Mouse (Mus musculus): ENCODE measurements around the gene Kremen2. TPM values are rescaled to one million over a fixed set of nuclear protein-coding genes. Genes with fewer than 3 reads are reported as not detected.

Kremen2 gene
- polyA plus RNA-seq, 1 experiment: 0.88 TPM

GRCm38 (mm10) chr17:23742941-23743340 is 2.7 kb downstream of the Kremen2 start:
- no peak for TF ChIP-seq POLR2AphosphoS2 (IDR thresholded peaks at IDR 0.05; ENCODE audit: insufficient read length, low read depth)
- no peak overlapping the region for H3ac ChIP-seq (ENCODE audit: control insufficient read depth, insufficient read length)
- H3K79me2 ChIP-seq (ENCODE audit: control insufficient read depth, insufficient read depth): no peaks in the 10 kb centered on the region
- H3K4me3 ChIP-seq: no peak overlapping the region
- no peak overlapping the region for H3K4me2 ChIP-seq (ENCODE audit: low read depth)
- H3K36me3 ChIP-seq (ENCODE audit: control insufficient read depth, insufficient read depth): no peaks in the 10 kb centered on the region
- H3K27me3 ChIP-seq (ENCODE audit: control insufficient read depth, insufficient read depth, insufficient read length): peaks cover 38% of the 10 kb centered on the region

GRCm38 (mm10) chr17:23742210-23742793 is 3.3 kb downstream of the Kremen2 start:
- H3K4me3 ChIP-seq: no peak overlapping the region
- no peak overlapping the region for H3K4me2 ChIP-seq (ENCODE audit: low read depth)
- H3ac ChIP-seq (ENCODE audit: control insufficient read depth, insufficient read length): no peak overlapping the region

GRCm38 (mm10) chr17:23741359-23742209 is 4.0 kb downstream of the Kremen2 start:
- peaks cover 38% of the 10 kb centered on the region for H3K27me3 ChIP-seq (ENCODE audit: control insufficient read depth, insufficient read depth, insufficient read length)
- H3K79me2 ChIP-seq (ENCODE audit: control insufficient read depth, insufficient read depth): no peaks in the 10 kb centered on the region
- TF ChIP-seq CEBPB (IDR thresholded peaks at IDR 0.05; ENCODE audit: insufficient read depth, poor library complexity, severe bottlenecking) (no peak), TCF12 (IDR thresholded peaks at IDR 0.05; ENCODE audit: insufficient read depth, poor library complexity, severe bottlenecking) (no peak), REST (IDR thresholded peaks at IDR 0.05; ENCODE audit: insufficient read depth, insufficient read length) (no peak), POLR2AphosphoS2 (IDR thresholded peaks at IDR 0.05; ENCODE audit: insufficient read length, low read depth) (no peak), TCF3 (IDR thresholded peaks at IDR 0.05; ENCODE audit: insufficient read length, low read depth) (no peak), MYOG (IDR thresholded peaks at IDR 0.05; ENCODE audit: control insufficient read depth in 1 of 3, insufficient read depth in 1 of 3, insufficient read length in 2 of 3, low read depth in 2 of 3) (no peak), SRF (IDR thresholded peaks at IDR 0.05; ENCODE audit: control insufficient read depth, insufficient read length, low read depth) (no peak), POLR2A (IDR thresholded peaks at IDR 0.05; ENCODE audit: insufficient read length, low read depth) (no peak), MAX (IDR thresholded peaks at IDR 0.05; ENCODE audit: low read depth) (no peak), USF1 (IDR thresholded peaks at IDR 0.05; ENCODE audit: low read depth) (no peak), MYOD1 (IDR thresholded peaks at IDR 0.05; ENCODE audit: control insufficient read depth in 1 of 3, insufficient read length in 2 of 3, low read depth in 2 of 3) (no peak), E2F4 (IDR thresholded peaks at IDR 0.05; ENCODE audit: insufficient read depth) (no peak)
- no peaks in the 10 kb centered on the region for H3K36me3 ChIP-seq (ENCODE audit: control insufficient read depth, insufficient read depth)
- H3K4me2 ChIP-seq (ENCODE audit: low read depth): no peak overlapping the region
- no peak overlapping the region for H3ac ChIP-seq (ENCODE audit: control insufficient read depth, insufficient read length)
- H3K4me3 ChIP-seq: no peak overlapping the region

More at GRCm38 (mm10) chr17:23742210-23742793, 3.3 kb downstream of the Kremen2 start:
- Histone ChIP-seq H3K27me3 (ENCODE audit: control insufficient read depth, insufficient read depth, insufficient read length) (peaks cover 38% of the 10 kb centered on the region), H3K36me3 (ENCODE audit: control insufficient read depth, insufficient read depth) (no peaks in the 10 kb centered on the region), H3K79me2 (ENCODE audit: control insufficient read depth, insufficient read depth) (no peaks in the 10 kb centered on the region)
- TF ChIP-seq MAX (IDR thresholded peaks at IDR 0.05; ENCODE audit: low read depth) (no peak), SRF (IDR thresholded peaks at IDR 0.05; ENCODE audit: control insufficient read depth, insufficient read length, low read depth) (no peak), USF1 (IDR thresholded peaks at IDR 0.05; ENCODE audit: low read depth) (no peak), E2F4 (IDR thresholded peaks at IDR 0.05; ENCODE audit: insufficient read depth) (no peak), TCF3 (IDR thresholded peaks at IDR 0.05; ENCODE audit: insufficient read length, low read depth) (no peak), TCF12 (IDR thresholded peaks at IDR 0.05; ENCODE audit: insufficient read depth, poor library complexity, severe bottlenecking) (no peak)

GRCm38 (mm10) chr17:23740598-23741021 is 5.0 kb downstream of the Kremen2 start, which contains the start of gene Paqr4:
TSS of gene Paqr4 (minus strand) at chr17:23740867.
- H3K79me2 ChIP-seq (ENCODE audit: control insufficient read depth, insufficient read depth): no peaks in the 10 kb centered on the region
- no peak for TF ChIP-seq E2F4 (IDR thresholded peaks at IDR 0.05; ENCODE audit: insufficient read depth)
- peak; percentile 44 for TF ChIP-seq REST (IDR thresholded peaks at IDR 0.05; ENCODE audit: insufficient read depth, insufficient read length)
- H3K36me3 ChIP-seq (ENCODE audit: control insufficient read depth, insufficient read depth): no peaks in the 10 kb centered on the region
- H3K27me3 ChIP-seq (ENCODE audit: control insufficient read depth, insufficient read depth, insufficient read length): peaks cover 35% of the 10 kb centered on the region
- peak within 1 kb of the TSS; percentile 37 for H3ac ChIP-seq (ENCODE audit: control insufficient read depth, insufficient read length)
- H3K4me2 ChIP-seq (ENCODE audit: low read depth): peak within 1 kb of the TSS; percentile 94
- H3K4me3 ChIP-seq: peak within 1 kb of the TSS; percentile 35

GRCm38 (mm10) chr17:23740136-23740584 is 5.5 kb downstream of the Kremen2 start:
- Histone ChIP-seq H3K4me2 (ENCODE audit: low read depth) (peak overlapping the region; percentile 94), H3K36me3 (ENCODE audit: control insufficient read depth, insufficient read depth) (no peaks in the 10 kb centered on the region), H3K79me2 (ENCODE audit: control insufficient read depth, insufficient read depth) (no peaks in the 10 kb centered on the region), H3K27me3 (ENCODE audit: control insufficient read depth, insufficient read depth, insufficient read length) (peaks cover 30% of the 10 kb centered on the region), H3K4me3 (peak overlapping the region; percentile 35), H3ac (ENCODE audit: control insufficient read depth, insufficient read length) (peak overlapping the region; percentile 37)
- TF ChIP-seq SRF (IDR thresholded peaks at IDR 0.05; ENCODE audit: control insufficient read depth, insufficient read length, low read depth) (peak; percentile 28), POLR2AphosphoS2 (IDR thresholded peaks at IDR 0.05; ENCODE audit: insufficient read length, low read depth) (peak; percentile 58), E2F4 (IDR thresholded peaks at IDR 0.05; ENCODE audit: insufficient read depth) (peak; percentile 72), CEBPB (IDR thresholded peaks at IDR 0.05; ENCODE audit: insufficient read depth, poor library complexity, severe bottlenecking) (no peak), REST (IDR thresholded peaks at IDR 0.05; ENCODE audit: insufficient read depth, insufficient read length) (no peak), POLR2A (IDR thresholded peaks at IDR 0.05; ENCODE audit: insufficient read length, low read depth) (peak; percentile 84), MYOD1 (IDR thresholded peaks at IDR 0.05; ENCODE audit: control insufficient read depth in 1 of 3, insufficient read length in 2 of 3, low read depth in 2 of 3) (peak in 1 of 3 experiments; percentile 12), MYOG (IDR thresholded peaks at IDR 0.05; ENCODE audit: control insufficient read depth in 1 of 3, insufficient read depth in 1 of 3, insufficient read length in 2 of 3, low read depth in 2 of 3) (peak in 1 of 3 experiments; percentile 17)
